Mouse (Mus musculus) heart, postnatal 14 days (tissue): ENCODE data around the gene Rabep2. TPM values are rescaled to one million over a fixed set of nuclear protein-coding genes. Genes with fewer than 3 reads are reported as not detected.
"Not testable (repeated sequence)": the region's sequence is repeated elsewhere in the genome, so short reads cannot be mapped to it uniquely, and the experiment has no call there.

Source experiments
- DNase-seq, 2 experiments: peaks; one replicate each; pipeline ENCODE4 v3.0.0; 2021 to 2022
- intact Hi-C: fragments of 180-260 bp; cut with DNase I; formaldehyde crosslinking; loops from one replicate; pipeline ENCODE4 v1.15.1; 2025
- long read RNA-seq, 2 experiments: library from polyadenylated mRNA; stranded (forward); transcript quantifications; one replicate each; pipeline ENCODE4 v2.0.0; 2021
- total RNA-seq, 2 experiments: library from RNA; stranded (reverse); gene quantifications; 2 replicates each; pipeline ENCODE4 v1.2.3; 2021

Gene Rabep2
- total RNA-seq: 1 to 10 TPM; 7.7 TPM
- long read RNA-seq, experiment 1, partial matches to known transcripts: 1 of 1 reads
- long read RNA-seq, experiment 1, other reads (novel, unspliced or antisense): 0 of 1 reads
- long read RNA-seq, experiment 2, partial matches to known transcripts: 0 of 3 reads
- long read RNA-seq, experiment 2, other reads (novel, unspliced or antisense): 3 of 3 reads

DNA sequence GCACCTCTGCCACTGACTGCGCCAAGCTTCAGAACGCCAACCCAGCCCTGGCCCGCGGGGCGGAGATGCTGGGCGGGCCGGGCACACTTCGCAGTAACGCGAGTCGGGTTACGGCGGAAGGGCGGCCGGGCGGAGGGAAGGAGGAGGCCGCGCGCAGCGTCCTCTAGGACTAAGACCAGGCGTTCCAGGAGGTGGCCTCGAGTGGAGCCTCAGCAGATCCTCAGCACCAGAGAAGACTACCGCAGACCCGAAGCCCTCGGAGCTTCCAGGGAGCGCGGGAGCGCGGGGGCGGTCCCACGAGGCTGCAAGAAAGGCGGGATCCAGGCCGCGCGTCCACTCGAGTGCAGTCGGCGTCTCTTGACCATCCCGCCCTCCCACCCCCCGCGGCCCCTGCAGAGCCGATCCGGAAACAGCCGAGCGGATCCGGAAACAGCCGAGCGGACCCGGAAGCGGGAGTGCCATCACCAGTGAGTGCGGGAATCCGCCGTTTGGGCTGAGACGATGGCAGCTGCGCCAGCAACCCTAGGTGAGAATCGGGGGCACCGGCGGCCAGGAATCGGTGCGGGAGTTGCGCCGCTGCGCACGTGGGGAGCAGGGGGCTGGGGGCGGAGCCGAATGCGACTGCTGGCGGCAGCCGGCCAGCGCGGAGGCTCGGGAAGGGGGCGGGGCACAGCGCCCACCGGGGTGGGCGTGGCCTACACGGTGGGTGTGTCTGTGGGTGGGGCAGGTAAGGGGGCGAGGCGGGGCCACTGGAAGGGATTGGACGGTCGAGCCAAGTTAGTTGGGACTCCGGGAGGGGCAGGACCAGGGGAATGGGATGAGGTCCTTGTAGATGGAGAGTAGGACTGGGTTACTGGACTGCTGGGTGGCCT is at the start of gene Rabep2:
Gene Rabep2 (plus strand): TSS at position 129 of the 872 bp plus-strand sequence.
- peak; percentile 97 to 98 for DNase-seq
- intact Hi-C loops: loop anchor here (2.0 kb wide), 1 partner anchor 30 kb away; no protein-coding TSS in a partner anchor

GRCm38 (mm10) chr7:126383565-126383964 is 45.0 kb upstream of the Rabep2 start:
- intact Hi-C loops: no loop called here
- DNase-seq: no peak

DNA sequence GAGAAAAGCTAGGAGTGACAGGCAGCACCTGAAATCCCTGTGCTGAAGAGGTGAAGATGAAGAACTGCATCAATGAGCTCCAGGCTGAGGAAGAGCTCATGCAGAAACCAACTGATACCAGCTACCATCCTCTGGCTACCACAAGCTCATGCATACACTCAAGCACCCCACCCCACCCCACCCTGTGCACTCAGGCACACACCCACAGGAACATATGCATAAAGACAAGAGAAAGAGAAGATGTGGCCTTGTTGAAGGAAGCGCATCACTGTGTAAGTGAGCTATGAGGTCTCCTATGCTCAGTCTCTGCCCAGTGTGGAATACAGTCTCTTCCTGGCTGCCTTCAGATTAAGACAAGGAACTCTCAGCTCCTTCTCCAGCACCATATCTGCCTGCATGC is 40.4 kb upstream of the Rabep2 start:
- DNase-seq: no peak
- intact Hi-C loops: no loop called here

- DNase-seq, intact Hi-C loops: not testable (repeated sequence)
These were observed 36.3 kb upstream of the Rabep2 start for GRCm38 (mm10) chr7:126392086-126392884.

DNA sequence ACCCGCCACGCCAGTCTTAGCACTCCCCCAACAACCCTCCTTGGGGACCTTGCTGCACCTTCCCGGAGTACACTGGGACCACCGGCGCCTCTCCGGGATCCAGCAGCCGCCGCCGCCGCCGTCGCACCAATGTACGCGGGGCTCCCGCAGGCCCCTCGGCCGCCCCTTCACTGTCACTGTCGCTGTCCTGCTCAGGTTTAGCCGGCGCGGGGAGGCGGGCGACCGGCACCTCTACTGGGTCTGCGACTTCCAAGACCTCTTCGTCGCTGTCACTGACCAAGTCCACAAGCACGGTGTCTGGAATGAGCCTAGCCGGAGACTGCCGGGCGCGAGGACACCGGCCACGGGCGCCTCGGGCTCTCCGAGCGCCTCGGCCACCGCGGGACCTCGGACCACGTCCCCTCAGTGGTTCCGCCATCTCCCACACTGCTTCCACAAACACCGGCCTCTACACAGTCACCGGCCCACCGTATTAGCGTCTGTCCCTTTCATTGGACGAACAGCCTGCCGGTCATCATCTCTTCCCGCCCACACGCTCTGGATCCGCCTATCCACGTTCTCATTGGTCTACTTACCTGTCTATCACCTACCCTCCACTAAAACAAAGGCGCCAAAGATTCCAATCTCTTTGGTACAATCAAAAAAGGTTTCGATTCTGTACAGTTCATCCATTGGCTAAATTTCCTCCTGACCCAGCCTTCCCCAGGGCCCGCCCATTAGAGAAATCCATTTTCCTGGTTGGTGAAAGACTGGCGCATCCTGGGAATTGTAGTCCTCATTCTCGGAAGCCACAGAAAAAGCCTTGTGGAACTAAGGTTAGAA is 32.0 kb upstream of the Rabep2 start, which contains the start of gene Nfatc2ip:
Gene Nfatc2ip (minus strand): TSS at position 440 of the 822 bp plus-strand sequence.
- peak; percentile 93 to 95 for DNase-seq
- intact Hi-C loops: loop anchor here (5.0 kb wide), 1 partner anchor 71 kb away; no protein-coding TSS in a partner anchor

GRCm38 (mm10) chr7:126397221-126397620 is 31.3 kb upstream of the Rabep2 start:
- intact Hi-C loops: loop anchor here (5.0 kb wide), 1 partner anchor 70 kb away; no protein-coding TSS in a partner anchor

GRCm38 (mm10) chr7:126397822-126398221 is 30.7 kb upstream of the Rabep2 start:
- intact Hi-C loops: loop anchor here (2.0 to 5.0 kb wide), 2 partner anchors 31 to 69 kb away; partner anchors contain the start of gene Rabep2
- DNase-seq: no peak

More at GRCm38 (mm10) chr7:126397221-126397620, 31.3 kb upstream of the Rabep2 start:
- no peak for DNase-seq

GRCm38 (mm10) chr7:126399548-126399947 is 29.0 kb upstream of the Rabep2 start:
- intact Hi-C loops: loop anchor here (1.0 to 5.0 kb wide), 3 partner anchors 29 to 129 kb away; partner anchors contain the start of gene Rabep2
- peak; percentile 84 to 91 for DNase-seq

- intact Hi-C loops, DNase-seq: not testable (repeated sequence)
These were observed 26.0 kb upstream of the Rabep2 start for GRCm38 (mm10) chr7:126402518-126402917.

DNA sequence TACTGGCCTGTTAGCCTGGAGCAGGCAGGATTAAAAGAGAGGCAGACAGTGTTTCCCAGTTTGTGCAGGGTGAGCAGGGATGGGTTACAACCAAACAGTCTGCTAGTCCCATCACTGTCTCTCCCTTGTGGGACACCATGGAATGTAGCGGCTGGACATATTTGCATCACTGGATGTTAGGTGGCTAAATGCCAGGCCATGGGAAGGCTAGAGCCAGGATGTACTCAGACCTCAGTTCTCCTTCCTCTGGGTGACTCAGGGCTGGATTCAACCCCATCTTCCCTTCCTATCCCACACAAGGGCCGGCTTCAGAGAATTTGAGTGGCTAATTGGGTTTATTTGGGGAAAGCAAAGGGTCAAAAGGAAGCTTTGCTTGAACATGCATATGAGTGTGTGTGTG is 19.9 kb upstream of the Rabep2 start:
- DNase-seq: no peak
- intact Hi-C loops: no loop called here

GRCm38 (mm10) chr7:126411061-126411460 is 17.5 kb upstream of the Rabep2 start:
- intact Hi-C loops: no loop called here
- no peak for DNase-seq

- intact Hi-C loops: no loop called here
- no peak for DNase-seq
These were observed 13.8 kb upstream of the Rabep2 start, which contains the start of gene Cd19 for GRCm38 (mm10) chr7:126414725-126415124. Gene Cd19, minus strand, starts transcription at chr7:126414889.

DNA sequence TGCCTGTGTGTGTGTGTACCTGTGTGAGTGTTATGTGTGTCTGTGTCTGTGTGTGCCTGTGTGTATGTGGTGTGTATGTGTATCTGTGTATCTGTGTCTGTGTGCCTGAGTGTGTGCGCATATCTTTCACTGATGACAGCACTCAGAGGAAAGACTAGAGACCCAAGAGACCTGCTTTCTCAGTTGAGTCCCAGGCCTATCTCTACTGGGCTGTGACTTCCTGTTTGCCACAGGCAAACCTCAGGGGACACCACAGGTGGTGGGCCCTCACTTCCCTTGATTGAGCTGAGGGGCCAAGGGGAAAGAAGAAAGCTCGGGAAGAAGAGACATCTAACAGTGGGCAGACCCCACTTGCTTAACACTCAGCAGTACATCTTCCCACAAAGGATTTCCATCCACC is 11.9 kb upstream of the Rabep2 start:
- no peak for DNase-seq
- intact Hi-C loops: no loop called here

- intact Hi-C loops: no loop called here
- DNase-seq: no peak
These were observed 11.5 kb upstream of the Rabep2 start for GRCm38 (mm10) chr7:126417045-126417444.

- intact Hi-C loops: no loop called here
- DNase-seq: no peak
These were observed 11.0 kb upstream of the Rabep2 start for GRCm38 (mm10) chr7:126417606-126418005.

- intact Hi-C loops: no loop called here
- DNase-seq: no peak
These were observed 10.1 kb upstream of the Rabep2 start for GRCm38 (mm10) chr7:126418496-126418895.

- no peak for DNase-seq
- intact Hi-C loops: no loop called here
These were observed 6.8 kb upstream of the Rabep2 start for GRCm38 (mm10) chr7:126421756-126422155.

DNA sequence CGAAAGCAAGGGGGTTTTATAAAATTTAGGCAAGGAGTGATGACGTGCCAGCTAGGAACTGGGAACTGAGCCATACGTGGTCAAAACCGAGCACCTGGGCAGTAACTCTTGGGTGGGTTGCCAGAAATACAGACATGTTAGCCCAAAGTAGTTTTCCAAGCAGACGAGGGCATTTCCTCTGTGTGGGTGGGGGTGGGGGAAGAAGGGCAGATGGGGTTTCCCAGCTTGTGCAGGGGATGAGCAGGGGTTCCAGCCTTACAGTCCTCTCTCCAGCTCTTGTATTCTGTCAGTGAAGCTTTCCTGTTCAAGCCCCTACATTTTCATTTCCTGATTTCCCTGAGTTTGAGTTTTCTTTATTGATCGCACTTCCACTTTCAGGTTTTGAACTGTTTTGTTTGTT is 4.4 kb upstream of the Rabep2 start:
- intact Hi-C loops: no loop called here
- DNase-seq: no peak

DNA sequence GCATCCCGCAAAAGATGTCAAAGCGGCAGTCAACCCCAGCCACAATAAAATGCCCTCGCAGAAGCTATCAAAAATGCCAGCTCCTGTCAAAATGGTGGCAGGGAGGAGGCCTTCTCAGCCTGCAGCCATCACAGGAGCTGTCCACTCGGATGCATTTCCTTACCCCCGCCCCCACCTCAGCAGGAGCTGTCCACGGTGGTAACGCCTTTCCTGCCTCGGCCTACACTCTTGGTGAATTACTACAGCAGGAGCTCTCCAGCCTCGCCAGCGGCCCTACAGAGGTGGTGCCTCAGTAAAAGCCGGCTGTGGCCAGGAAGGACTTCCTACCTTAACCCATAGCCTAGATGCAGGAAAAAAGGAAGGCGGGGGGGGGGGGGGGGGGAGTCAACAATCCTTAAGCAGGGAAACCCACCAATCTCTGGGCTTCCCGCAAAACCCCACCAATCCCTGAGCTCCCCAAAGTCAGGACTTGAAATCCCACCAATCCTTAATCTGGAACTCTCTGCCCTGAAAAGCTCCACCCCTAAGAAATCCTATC is 1.2 kb upstream of the Rabep2 start:
- intact Hi-C loops: no loop called here
- no peak for DNase-seq
